Mouse (Mus musculus) heart, adult 2 months (tissue): Measurements from ENCODE around the gene Caskin1. TPM values are rescaled to one million over a fixed set of nuclear protein-coding genes. Genes with fewer than 3 reads are reported as not detected.

ENCODE experiments used
- DNase-seq, 2 experiments: peaks; one replicate each; pipeline ENCODE4 v3.0.0; 2021
- H3K27ac ChIP-seq: fragments of 200-600 bp; 2 replicates; pipeline ENCODE4 v1.8.1; 2022
- H3K27me3 ChIP-seq: fragments of 200-500 bp; 2 replicates; pipeline ENCODE4 v1.6.1; 2012; ENCODE audit warnings: mild to moderate bottlenecking, low read length, inconsistent platforms, mixed read lengths; ENCODE audit not compliant: control insufficient read depth, insufficient read depth
- H3K36me3 ChIP-seq: fragments of 200-500 bp; 2 replicates; pipeline ENCODE4 v1.6.1; 2012; ENCODE audit warnings: low read length, inconsistent platforms; ENCODE audit not compliant: control insufficient read depth, insufficient read depth
- H3K4me1 ChIP-seq: fragments of 200-500 bp; 2 replicates; pipeline ENCODE4 v1.6.1; 2011; ENCODE audit warnings: low read length; ENCODE audit not compliant: control insufficient read depth, insufficient read depth
- H3K4me3 ChIP-seq: fragments of 200-600 bp; 2 replicates; pipeline ENCODE4 v1.8.1; 2022
- H3K79me2 ChIP-seq: fragments of 200-500 bp; replicated peaks from 2 replicates; pipeline ENCODE4 v1.6.1; 2012; ENCODE audit warnings: mild to moderate bottlenecking, inconsistent platforms, low read length, moderate library complexity, mixed read lengths; ENCODE audit not compliant: control insufficient read depth, insufficient read depth
- H3K9ac ChIP-seq: fragments of 200-500 bp; 2 replicates; pipeline ENCODE4 v1.6.1; 2012; ENCODE audit warnings: low read depth, mild to moderate bottlenecking, control low read depth, inconsistent platforms, low read length, mixed read lengths
- CTCF ChIP-seq: fragments of 200-600 bp; IDR thresholded peaks from 2 replicates; pipeline ENCODE4 v1.8.1; 2022; ENCODE audit warnings: antibody characterized with exemption, mild to moderate bottlenecking, moderate library complexity
- EP300 ChIP-seq: fragments of 200-500 bp; IDR thresholded peaks from 2 replicates; pipeline ENCODE4 v1.6.1; 2011; ENCODE audit warnings: low read depth, low read length, control low read depth; ENCODE audit not compliant: insufficient read depth
- POLR2A ChIP-seq: fragments of 200-500 bp; IDR thresholded peaks from 2 replicates; pipeline ENCODE4 v1.6.1; 2011; ENCODE audit warnings: mild to moderate bottlenecking, low read depth, low read length, control low read depth; ENCODE audit not compliant: insufficient read depth
- WGBS: fragments of 180-500 bp; shearing (Covaris S2); methylation state at CpG from one replicate; pipeline ENCODE4 v1.1.7; 2018; 5-methylcytosine and 5-hydroxymethylcytosine counted together
- intact Hi-C: fragments of 180-260 bp; cut with DNase I; formaldehyde crosslinking; loops from one replicate; pipeline ENCODE4 v1.15.1; 2025
- polyA plus RNA-seq: library from polyadenylated mRNA; depleted of rRNA; stranded (reverse); fragments of >200 nt; gene quantifications from 2 replicates; pipeline ENCODE4 v1.2.3, GENCODE M21; 2012
- total RNA-seq, 2 experiments: library from RNA; stranded (reverse); gene quantifications; 2 replicates each; pipeline ENCODE4 v1.2.3; 2021

Gene Caskin1
- total and polyA plus RNA-seq, 3 experiments, result 0.16 to 0.55 (median 0.45) TPM

DNA sequence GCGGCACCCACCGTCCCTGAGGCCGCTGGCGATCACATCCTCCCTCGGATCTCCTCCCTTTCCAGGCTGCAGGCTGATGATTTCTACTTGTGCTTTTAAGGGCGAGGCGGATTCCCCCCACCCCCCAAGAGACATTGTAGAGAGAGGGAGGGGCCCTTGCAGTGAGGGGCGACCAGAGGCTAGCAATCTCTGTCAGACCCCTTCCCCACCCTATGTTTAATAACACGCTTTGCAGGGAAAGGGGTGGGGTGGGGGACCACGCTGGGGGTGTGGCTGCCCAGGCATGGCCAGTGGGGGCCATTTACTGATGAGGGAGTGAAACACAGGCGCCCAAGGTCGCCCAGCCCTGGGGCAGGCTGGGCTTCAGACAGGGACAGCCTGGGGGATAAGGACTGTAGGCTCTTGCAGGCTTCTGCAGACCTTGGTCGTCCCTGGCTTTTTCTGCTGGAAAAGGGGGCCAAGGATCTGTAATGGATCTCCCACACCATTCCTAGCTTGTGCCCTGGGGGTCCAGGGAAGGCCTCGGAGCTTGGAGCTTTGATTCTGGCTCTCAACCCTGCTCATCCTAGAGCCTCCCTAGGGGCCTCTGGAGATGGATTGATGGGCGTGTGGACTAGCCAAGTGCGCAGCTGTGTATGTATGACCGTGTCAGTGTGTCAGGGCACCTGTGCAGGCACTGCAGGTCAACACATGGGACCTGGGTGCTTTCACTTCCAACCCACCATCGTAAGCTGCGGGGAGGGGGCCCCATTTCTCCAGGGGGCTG lies 1.0 kb downstream of the Caskin1 start:
- Histone ChIP-seq H3K4me3 (peak overlapping the region; percentile 58), H3K79me2 (no peaks in the 10 kb centered on the region), H3K9ac (peak overlapping the region; percentile 67), H3K27ac (no peak overlapping the region), H3K36me3 (no peaks in the 10 kb centered on the region), H3K4me1 (no peaks in the 10 kb centered on the region), H3K27me3 (peaks cover 6% of the 10 kb centered on the region)
- TF ChIP-seq CTCF (no peak), EP300 (no peak), POLR2A (no peak)
- DNase-seq, result no peak
- 40% methylated on average over 19 of the region's 19 CpGs for WGBS
- intact Hi-C loops, result no loop called here

DNA sequence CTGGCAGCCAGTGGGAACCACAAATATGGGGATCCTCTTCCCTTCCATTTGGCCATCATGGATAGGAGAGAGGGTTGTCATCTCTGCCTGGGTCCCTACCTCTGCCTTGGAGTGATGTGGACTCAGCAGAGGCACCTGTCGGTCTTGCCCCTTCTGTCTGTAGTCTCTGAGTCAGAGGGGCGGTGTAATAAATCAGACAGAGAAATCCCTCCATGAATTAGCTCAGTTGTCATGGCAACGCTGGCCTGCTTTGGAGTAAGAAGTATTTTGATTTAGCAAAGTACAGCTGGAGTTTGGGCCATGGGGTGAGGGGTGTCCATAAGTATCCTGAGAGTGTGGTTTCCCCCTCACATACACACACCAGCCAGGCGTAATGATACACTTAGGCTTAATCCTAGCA lies 2.0 kb downstream of the Caskin1 start:
- 94% methylated on average over 4 of the region's 4 CpGs for WGBS
- Histone ChIP-seq H3K36me3 (no peaks in the 10 kb centered on the region), H3K27me3 (peaks cover 6% of the 10 kb centered on the region), H3K9ac (no peak overlapping the region), H3K79me2 (no peaks in the 10 kb centered on the region), H3K4me3 (no peak overlapping the region), H3K4me1 (no peaks in the 10 kb centered on the region), H3K27ac (no peak overlapping the region)
- TF ChIP-seq EP300, result no peak
- TF ChIP-seq CTCF, result no peak
- no peak for TF ChIP-seq POLR2A
- DNase-seq, result no peak
- intact Hi-C loops, result no loop called here

DNA sequence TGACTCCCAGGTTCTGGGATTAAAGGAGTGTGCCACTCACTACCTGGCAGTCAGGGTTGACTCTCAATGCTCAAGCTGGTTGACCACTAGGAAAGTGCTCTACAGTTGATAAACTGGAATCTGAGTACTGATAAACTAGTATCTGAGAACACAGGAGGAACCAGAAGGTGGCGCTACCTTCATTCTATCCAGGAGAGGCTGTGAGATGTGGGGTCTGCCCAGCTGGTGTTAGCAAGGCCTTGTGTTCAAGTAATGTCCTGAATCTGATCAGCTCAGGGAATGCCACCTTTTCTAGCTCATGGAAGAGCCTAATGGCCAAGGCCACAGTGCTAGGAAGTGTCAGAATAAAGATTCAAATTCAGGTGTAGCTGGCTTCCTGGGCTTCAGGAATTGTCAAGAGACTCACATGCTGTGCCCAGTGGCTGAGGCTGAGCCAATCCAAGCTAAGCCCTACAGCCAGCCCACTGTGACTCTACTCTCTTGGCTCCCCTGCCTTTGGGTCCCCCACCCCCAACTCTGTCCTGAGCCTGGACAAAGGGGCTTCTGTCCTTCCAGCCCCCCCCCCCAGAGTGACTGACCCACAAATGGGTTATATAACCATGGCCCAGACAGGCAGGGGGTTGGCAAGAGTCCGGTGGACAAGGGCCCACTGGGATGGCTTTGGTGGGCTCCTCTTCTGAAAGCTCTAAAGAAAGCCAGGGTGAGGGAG lies 6.4 kb downstream of the Caskin1 start:
- H3K4me3 ChIP-seq, result no peak overlapping the region
- H3K36me3 ChIP-seq, result no peaks in the 10 kb centered on the region
- H3K79me2 ChIP-seq, result no peaks in the 10 kb centered on the region
- H3K4me1 ChIP-seq, result no peaks in the 10 kb centered on the region
- no peaks in the 10 kb centered on the region; the same call in 1 of the 2 replicates for H3K27me3 ChIP-seq
- no peak overlapping the region for H3K9ac ChIP-seq
- peak in 1 of 2 experiments; percentile 23 for DNase-seq
- intact Hi-C loops, result loop anchor here (2.0 kb wide), 2 partner anchors 18 to 44 kb away; no protein-coding TSS in a partner anchor
- H3K27ac ChIP-seq, result no peak overlapping the region
- TF ChIP-seq EP300, result no peak
- peak; percentile 78 for TF ChIP-seq CTCF
- TF ChIP-seq POLR2A, result no peak
- 40% methylated on average over 2 of the region's 2 CpGs for WGBS

DNA sequence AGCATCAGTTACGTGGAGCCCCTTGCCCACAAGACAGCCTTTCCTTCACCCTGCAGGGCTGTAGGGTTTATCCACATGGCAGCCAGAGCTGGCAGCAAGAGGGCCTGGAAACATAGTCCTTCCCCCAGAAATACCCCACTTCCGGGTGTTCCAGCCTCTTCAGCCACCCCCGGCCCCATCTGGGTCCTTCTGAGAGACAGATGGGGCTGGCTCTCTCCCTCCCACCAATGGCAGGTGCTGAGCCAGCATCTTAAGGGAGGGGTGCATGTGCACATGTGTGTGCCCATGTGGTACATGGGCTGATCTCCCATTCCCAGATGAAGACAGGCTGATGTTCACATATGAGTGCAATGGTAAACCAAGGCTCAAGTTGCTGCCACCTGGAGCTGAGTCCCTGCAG lies 7.0 kb downstream of the Caskin1 start:
- no peaks in the 10 kb centered on the region for H3K36me3 ChIP-seq
- 73% methylated on average over 3 of the region's 3 CpGs for WGBS
- no peak for DNase-seq
- no peaks in the 10 kb centered on the region for H3K4me1 ChIP-seq
- no peak overlapping the region for H3K27ac ChIP-seq
- H3K4me3 ChIP-seq, result no peak overlapping the region
- H3K9ac ChIP-seq, result no peak overlapping the region
- no peaks in the 10 kb centered on the region; the same call in 1 of the 2 replicates for H3K27me3 ChIP-seq
- H3K79me2 ChIP-seq, result no peaks in the 10 kb centered on the region
- intact Hi-C loops, result loop anchor here (2.0 kb wide), 2 partner anchors 17 to 43 kb away; no protein-coding TSS in a partner anchor
- no peak for TF ChIP-seq POLR2A

DNA sequence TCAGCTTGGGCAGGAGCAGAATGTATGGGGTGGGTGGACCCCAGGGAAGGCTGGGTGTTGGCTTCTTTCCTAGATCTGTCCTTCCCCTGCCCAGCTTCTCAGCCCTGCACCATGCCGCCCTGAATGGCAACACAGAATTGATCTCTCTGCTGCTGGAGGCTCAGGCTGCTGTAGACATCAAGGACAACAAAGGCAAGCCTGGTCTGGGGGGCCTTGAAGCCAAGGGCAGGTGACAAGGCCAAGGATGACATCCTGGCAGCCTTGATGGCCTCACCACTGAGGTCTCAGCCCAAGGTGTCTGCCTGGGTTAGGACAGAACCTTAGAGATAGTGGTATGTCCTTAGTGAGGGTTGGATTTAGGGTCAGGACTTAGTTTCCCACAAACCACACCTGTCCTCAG lies 7.6 kb downstream of the Caskin1 start:
- Histone ChIP-seq H3K27ac (no peak overlapping the region), H3K27me3 (no peaks in the 10 kb centered on the region), H3K4me3 (no peak overlapping the region), H3K79me2 (no peaks in the 10 kb centered on the region), H3K4me1 (no peaks in the 10 kb centered on the region), H3K9ac (no peak overlapping the region), H3K36me3 (no peaks in the 10 kb centered on the region)
- TF ChIP-seq EP300 (no peak), CTCF (no peak), POLR2A (no peak)
- intact Hi-C loops, result no loop called here
- WGBS, result 78% methylated on average over 1 of the region's 1 CpGs
- no peak for DNase-seq

DNA sequence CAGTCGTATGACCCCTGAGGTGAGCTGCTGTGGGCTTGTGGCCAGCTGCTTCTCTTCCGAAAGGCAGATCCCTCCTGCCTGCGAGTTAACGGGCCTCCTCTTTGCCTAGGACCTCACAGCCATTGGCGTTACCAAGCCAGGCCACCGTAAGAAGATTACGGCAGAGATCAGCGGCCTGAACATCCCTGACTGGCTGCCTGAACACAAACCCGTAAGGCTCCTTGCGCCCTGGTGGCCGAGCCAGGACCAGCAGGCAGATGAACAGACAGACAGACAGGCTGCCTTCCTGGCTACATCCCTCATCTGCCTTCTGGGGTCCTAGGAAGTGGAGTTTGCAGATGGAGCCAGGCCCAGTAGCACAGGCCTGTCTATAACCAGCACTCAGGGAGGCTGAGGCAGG lies 13.8 kb downstream of the Caskin1 start:
- TF ChIP-seq CTCF (0 out of 2 replicates have a peak, but pooled peaks have one; percentile 11), POLR2A (no peak)

More for the DNA sequence above, 13.8 kb downstream of the Caskin1 start:
- Histone ChIP-seq H3K79me2 (no peaks in the 10 kb centered on the region), H3K27me3 (no peaks in the 10 kb centered on the region), H3K4me3 (no peak overlapping the region), H3K36me3 (no peaks in the 10 kb centered on the region), H3K9ac (no peak overlapping the region), H3K27ac (no peak overlapping the region), H3K4me1 (no peaks in the 10 kb centered on the region)
- DNase-seq, result no peak
- intact Hi-C loops, result no loop called here
- whole genome bisulfite sequencing, result 49% methylated on average over 11 of the region's 11 CpGs
